Comparison of ENCODE assay signal across 9 mouse cellular contexts in the genomic region with DNA sequence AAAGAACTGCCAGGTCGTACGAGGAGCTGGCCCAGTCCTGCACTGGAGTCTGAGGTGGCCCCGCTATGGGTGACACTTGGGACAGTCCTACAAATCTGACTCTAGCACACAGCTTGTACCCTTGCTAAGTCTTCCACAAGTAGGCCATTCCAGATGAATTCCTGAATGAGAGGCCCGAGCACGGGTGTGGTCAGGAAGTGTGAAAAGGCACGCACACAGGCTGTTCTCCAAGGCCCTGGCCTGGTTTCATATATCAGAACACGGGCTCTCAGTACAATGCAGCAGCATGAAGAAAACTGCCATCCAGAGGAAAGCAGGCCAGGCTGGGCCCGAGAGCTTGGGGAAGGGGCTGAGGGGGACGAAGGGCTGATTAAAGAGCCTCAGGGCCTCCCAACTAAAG. TPM values are rescaled to one million over a fixed set of nuclear protein-coding genes. Genes with fewer than 3 reads are reported as not detected.
DNase-seq lines count a peak whose midpoint lies in the region; ATAC-seq and TF ChIP-seq lines count a peak whose summit lies in the region.
"Had no signal": no experiment of that assay in that cellular context is flagged by ENCODE, and none has a peak within 500 bp of the region (broad histone marks: within the 10 kb centered on the region; RNA-seq: fewer than 3 reads in every experiment).

No protein-coding gene starts in this region.

- no peak for TF ChIP-seq CTCF in layer of hippocampus, adult 2 months (conservative IDR thresholded peaks at IDR 0.05)

- H3K4me1 ChIP-seq in kidney, embryonic 16.5 days (ENCODE audit: insufficient read depth, low read length): peaks cover 83% of the 10 kb centered on the region
- peaks cover 75% of the 10 kb centered on the region for H3K4me1 ChIP-seq in neural tube, embryonic 15.5 days
- H3K4me1 ChIP-seq in forebrain, embryonic 15.5 days: peaks cover 35% of the 10 kb centered on the region

- no peak overlapping the region for H3K4me2 ChIP-seq in kidney, embryonic 16.5 days (replicated peaks; ENCODE audit: low read depth, low read length)
- H3K4me2 ChIP-seq in neural tube, embryonic 15.5 days: no peak overlapping the region
- no peak overlapping the region for H3K4me2 ChIP-seq in forebrain, embryonic 15.5 days (replicated peaks)

- DNase-seq in layer of hippocampus, adult 2 months (ENCODE audit: low spot score in 2 of 2): no peak
- no peak for DNase-seq in layer of hippocampus, adult 8-10 months (ENCODE audit: low spot score in 2 of 2)
- peak; percentile 68 for DNase-seq in heart, adult 8-10 months (ENCODE audit: low spot score)
- no peak for DNase-seq in right cerebral cortex, adult 18-20 months
- no peak for DNase-seq in cerebellum, adult 11-12 months

- H3K27me3 ChIP-seq in kidney, embryonic 16.5 days (ENCODE audit: insufficient read depth, low read length): no peaks in the 10 kb centered on the region
- no peaks in the 10 kb centered on the region for H3K27me3 ChIP-seq in neural tube, embryonic 15.5 days (replicated peaks)
- H3K27me3 ChIP-seq in forebrain, embryonic 15.5 days: no peaks in the 10 kb centered on the region

- H3K27ac ChIP-seq in layer of hippocampus, adult 2 months: peak overlapping the region; percentile 32; the same call in 1 of the 2 replicates
- H3K27ac ChIP-seq in kidney, embryonic 16.5 days (ENCODE audit: low read length): peak overlapping the region; percentile 67
- peak overlapping the region; percentile 64 for H3K27ac ChIP-seq in neural tube, embryonic 15.5 days (replicated peaks)
- no peak overlapping the region for H3K27ac ChIP-seq in forebrain, embryonic 15.5 days (replicated peaks)
- H3K27ac ChIP-seq: macrophage had no signal

- H3K4me3 ChIP-seq in layer of hippocampus, adult 2 months: no peak overlapping the region
- no peak overlapping the region for H3K4me3 ChIP-seq in kidney, embryonic 16.5 days (ENCODE audit: low read length)
- H3K4me3 ChIP-seq in neural tube, embryonic 15.5 days (replicated peaks): no peak overlapping the region
- H3K4me3 ChIP-seq in forebrain, embryonic 15.5 days: no peak overlapping the region

- H3K9ac ChIP-seq in kidney, embryonic 16.5 days (replicated peaks; ENCODE audit: low read length): no peak overlapping the region; the same call in 1 of the 2 replicates
- H3K9ac ChIP-seq in neural tube, embryonic 15.5 days (replicated peaks): no peak overlapping the region
- H3K9ac ChIP-seq in forebrain, embryonic 15.5 days (replicated peaks): no peak overlapping the region

- WGBS in kidney, embryonic 16.5 days: 27% methylated on average over 9 of the region's 9 CpGs
- WGBS in neural tube, embryonic 15.5 days: 59% methylated on average over 9 of the region's 9 CpGs
- 74% methylated on average over 9 of the region's 9 CpGs for WGBS in forebrain, embryonic 15.5 days

- no peaks in the 10 kb centered on the region for H3K9me3 ChIP-seq in kidney, embryonic 16.5 days (ENCODE audit: low read length)
- no peaks in the 10 kb centered on the region for H3K9me3 ChIP-seq in neural tube, embryonic 15.5 days (replicated peaks)
- H3K9me3 ChIP-seq in forebrain, embryonic 15.5 days: no peaks in the 10 kb centered on the region

- peak; percentile 37 for ATAC-seq in kidney, embryonic 16.5 days (ENCODE audit: low FRiP score, low TSS enrichment)
- ATAC-seq in neural tube, embryonic 15.5 days (ENCODE audit: low FRiP score): no peak
- no peak for ATAC-seq in forebrain, embryonic 15.5 days (replicated peaks)

- H3K36me3 ChIP-seq in kidney, embryonic 16.5 days (ENCODE audit: insufficient read depth, low read length): peaks cover 14% of the 10 kb centered on the region; the same call in 1 of the 2 replicates
- peaks cover 8% of the 10 kb centered on the region; the same call in 1 of the 2 replicates for H3K36me3 ChIP-seq in neural tube, embryonic 15.5 days
- peaks cover 4% of the 10 kb centered on the region for H3K36me3 ChIP-seq in forebrain, embryonic 15.5 days

RNA-seq across cellular contexts. Expression of a gene that starts 20.8 kb away (rescaled TPM):
- 100 to 1,000 TPM; 118 to 122 TPM for total RNA-seq in layer of hippocampus, adult 2 months (2021)
- 100 to 1,000 TPM; 118 to 123 (median 120) TPM for total RNA-seq in layer of hippocampus, adult 8-10 months (2022)
- total RNA-seq in heart, adult 8-10 months (2022): 10 to 100 TPM; 39.0 to 48.2 (median 45.6) TPM
- polyA plus RNA-seq in kidney, embryonic 16.5 days (2015; fragmentation: Nextera tagmentation; extraction: Ambion mirVana): 367 and 386 TPM in 2 replicates
- polyA plus RNA-seq in neural tube, embryonic 15.5 days (2015; fragmentation: Nextera tagmentation; extraction: Ambion mirVana): 244 and 272 TPM in 2 replicates
- polyA plus RNA-seq in forebrain, embryonic 15.5 days (2015; fragmentation: Nextera tagmentation; extraction: Ambion mirVana): 424 and 456 TPM in 2 replicates
